Mouse (Mus musculus) C2C12 (cell line): ENCODE results near the gene Sox5.

Experiments used
- CTCF ChIP-seq: IDR thresholded peaks from one replicate; pipeline ENCODE4 v1.5.1; 2011; ENCODE audit not compliant: control insufficient read depth, insufficient read depth, insufficient read length
- MAX ChIP-seq: IDR thresholded peaks from one replicate; pipeline ENCODE4 v1.6.1; 2011; ENCODE audit warnings: mild to moderate bottlenecking, control low read depth
- MYOG ChIP-seq: IDR thresholded peaks from one replicate; pipeline ENCODE4 v1.6.1; 2011; ENCODE audit not compliant: control insufficient read depth, insufficient read length; ENCODE audit errors: extremely low read depth

DNA sequence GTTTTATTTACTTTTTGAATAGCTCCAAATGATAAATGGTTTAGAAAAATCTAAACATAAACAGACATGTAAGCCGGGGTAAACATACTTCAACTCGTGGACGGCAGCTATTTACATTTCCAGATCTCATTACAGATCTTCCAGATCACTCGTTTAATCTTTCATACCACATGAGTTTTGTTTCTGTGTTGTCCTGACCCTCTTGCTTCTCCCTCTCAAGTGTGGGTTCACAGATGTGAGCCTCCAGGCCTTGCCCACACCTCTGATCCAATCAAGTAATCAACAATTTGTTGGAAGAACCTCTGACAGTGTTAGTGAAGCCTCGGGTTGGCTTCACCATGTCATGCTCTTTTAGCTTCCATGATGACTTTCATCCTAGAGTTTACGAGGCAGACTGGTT, 903.3 kb downstream of the Sox5 start:
- TF ChIP-seq CTCF (no peak), MAX (no peak), MYOG (no peak)
